Mouse (Mus musculus) naive thymus-derived CD4-positive, alpha-beta T cell, adult 2 months (primary cell): Measurements from ENCODE around the gene Scg3.
"Not testable (repeated sequence)": the region's sequence is repeated elsewhere in the genome, so short reads cannot be mapped to it uniquely, and the experiment has no call there.

Experiments used
- DNase-seq: peaks from one replicate; pipeline ENCODE4 v3.0.0-alpha.2; 2011; ENCODE audit warnings: low read depth

Gene Scg3

GRCm38 (mm10) chr9:75625556-75626307, 58.1 kb downstream of the Scg3 start, which contains the start of gene Lysmd2:
TSS of gene Lysmd2 (plus strand) at chr9:75625741.
- DNase-seq = peak; percentile 46

- DNase-seq = peak; percentile 18
These were observed 58.8 kb downstream of the Scg3 start for GRCm38 (mm10) chr9:75624983-75625555.

GRCm38 (mm10) chr9:75621428-75621827, 62.4 kb downstream of the Scg3 start:
- DNase-seq = no peak

- DNase-seq = not testable (repeated sequence)
These were observed 64.1 kb downstream of the Scg3 start for GRCm38 (mm10) chr9:75619761-75620160.

GRCm38 (mm10) chr9:75618836-75619400, 64.9 kb downstream of the Scg3 start:
- no peak for DNase-seq

- DNase-seq = no peak
These were observed 67.3 kb downstream of the Scg3 start for GRCm38 (mm10) chr9:75616560-75616959.

GRCm38 (mm10) chr9:75610571-75611493, 73.0 kb downstream of the Scg3 start, which contains the start of gene Tmod2:
TSS of gene Tmod2 (minus strand) at chr9:75611325.
- DNase-seq = no peak

- no peak for DNase-seq
These were observed 73.9 kb downstream of the Scg3 start for GRCm38 (mm10) chr9:75609965-75610364.

GRCm38 (mm10) chr9:75609505-75609904, 74.4 kb downstream of the Scg3 start:
- DNase-seq = no peak

- DNase-seq = no peak
These were observed 76.4 kb downstream of the Scg3 start for GRCm38 (mm10) chr9:75607496-75607895.

GRCm38 (mm10) chr9:75601510-75601909, 82.3 kb downstream of the Scg3 start:
- no peak for DNase-seq

- no peak for DNase-seq
These were observed 83.5 kb downstream of the Scg3 start for GRCm38 (mm10) chr9:75600166-75600934.

GRCm38 (mm10) chr9:75599191-75599841, 84.5 kb downstream of the Scg3 start:
- no peak for DNase-seq

- DNase-seq = no peak
These were observed 86.3 kb downstream of the Scg3 start for GRCm38 (mm10) chr9:75597596-75597995.

- DNase-seq = no peak
These were observed 86.8 kb downstream of the Scg3 start for GRCm38 (mm10) chr9:75597036-75597435.

- no peak for DNase-seq
These were observed 90.4 kb downstream of the Scg3 start for GRCm38 (mm10) chr9:75593481-75593880.
